Mouse (Mus musculus) ES-E14 (cell line): ENCODE data around the gene Pacrg.

Experiments
- CHD2 ChIP-seq: IDR thresholded peaks from 2 replicates; pipeline ENCODE4 v1.6.1; 2014; ENCODE audit warnings: mild to moderate bottlenecking, low read depth, low read length, inconsistent platforms
- HCFC1 ChIP-seq: IDR thresholded peaks from 2 replicates; pipeline ENCODE4 v1.6.1; 2012; ENCODE audit warnings: low read length, inconsistent platforms, borderline replicate concordance; ENCODE audit not compliant: insufficient read depth
- MAFK ChIP-seq: IDR thresholded peaks from 2 replicates; pipeline ENCODE4 v1.6.1; 2014; ENCODE audit warnings: mild to moderate bottlenecking, low read depth, low read length, inconsistent platforms; ENCODE audit not compliant: insufficient read depth
- ZNF384 ChIP-seq: IDR thresholded peaks from 2 replicates; pipeline ENCODE4 v1.6.1; 2012; ENCODE audit warnings: low read depth, low read length, inconsistent platforms

DNA sequence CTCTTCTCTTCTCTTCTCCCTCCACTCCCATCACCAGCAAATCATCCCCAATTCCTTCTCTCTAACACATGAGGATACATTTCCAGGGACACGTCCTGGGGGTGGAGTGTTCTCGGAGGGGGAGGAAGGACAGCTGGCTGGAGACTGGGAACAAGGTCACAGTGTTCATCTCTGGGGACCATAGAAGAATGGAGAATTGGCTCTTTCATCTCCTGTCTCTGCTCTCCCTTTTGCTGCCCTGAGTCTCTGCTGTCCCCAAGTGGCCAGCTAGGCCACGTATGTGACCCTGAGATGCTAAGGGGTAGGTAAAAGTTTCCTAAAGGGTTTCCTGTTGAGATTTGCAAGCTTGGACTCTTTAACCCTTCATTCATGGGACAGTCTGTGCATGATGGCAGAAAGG is 347.0 kb downstream of the Pacrg start:
- no peak for TF ChIP-seq CHD2
- no peak for TF ChIP-seq ZNF384
- no peak for TF ChIP-seq HCFC1
- no peak for TF ChIP-seq MAFK
